Comparison of ENCODE assay signal across 11 mouse cellular contexts in genomic region chr1:121085101-121085727, GRCm38 (mm10).
DNase-seq lines count a peak whose midpoint lies in the region; ATAC-seq lines count a peak whose summit lies in the region.
"Had no signal": no experiment of that assay in that cellular context is flagged by ENCODE, and none has a peak within 500 bp of the region (broad histone marks: within the 10 kb centered on the region; RNA-seq: fewer than 3 reads in every experiment).

No protein-coding gene starts in this region.

- 0 out of 2 replicates have a peak overlapping the region, but pooled peaks have one; percentile 10 for H3K27ac ChIP-seq in forebrain, embryonic 16.5 days (ENCODE audit: low read length)
- no peak overlapping the region for H3K27ac ChIP-seq in midbrain, embryonic 16.5 days (ENCODE audit: low read length)

- no peaks in the 10 kb centered on the region for H3K27me3 ChIP-seq in forebrain, embryonic 16.5 days (replicated peaks; ENCODE audit: control insufficient read depth, insufficient read depth, low read length)
- H3K27me3 ChIP-seq in midbrain, embryonic 16.5 days (ENCODE audit: control insufficient read depth, insufficient read depth, low read depth, low read length): no peaks in the 10 kb centered on the region

- H3K36me3 ChIP-seq in forebrain, embryonic 16.5 days (ENCODE audit: control insufficient read depth, insufficient read depth): no peaks in the 10 kb centered on the region
- no peaks in the 10 kb centered on the region for H3K36me3 ChIP-seq in midbrain, embryonic 16.5 days (ENCODE audit: control insufficient read depth, insufficient read depth, low read length)
- H3K36me3 ChIP-seq: heart, embryonic 12.5 days had no signal

- no peaks in the 10 kb centered on the region for H3K9me3 ChIP-seq in forebrain, embryonic 16.5 days (ENCODE audit: control insufficient read depth, low read length)
- H3K9me3 ChIP-seq in midbrain, embryonic 16.5 days (replicated peaks; ENCODE audit: control insufficient read depth, low read length, poor library complexity, severe bottlenecking): no peaks in the 10 kb centered on the region
- H3K9me3 ChIP-seq: heart, embryonic 12.5 days had no signal

- ATAC-seq in forebrain, embryonic 16.5 days: peak; percentile 77
- 0 out of 2 replicates have a peak, but pooled peaks have one; percentile 15 for ATAC-seq in midbrain, embryonic 16.5 days
- ATAC-seq: intestine, postnatal 0 days had no signal

- no peak overlapping the region for H3K4me2 ChIP-seq in forebrain, embryonic 16.5 days (ENCODE audit: low read length)
- H3K4me2 ChIP-seq in midbrain, embryonic 16.5 days (ENCODE audit: low read length): no peak overlapping the region
- H3K4me2 ChIP-seq: heart, embryonic 12.5 days had no signal

- H3K9ac ChIP-seq in forebrain, embryonic 16.5 days (replicated peaks; ENCODE audit: low read depth, low read length): no peak overlapping the region
- no peak overlapping the region for H3K9ac ChIP-seq in midbrain, embryonic 16.5 days (ENCODE audit: low read depth, low read length)
- H3K9ac ChIP-seq: heart, embryonic 12.5 days had no signal

- no peak overlapping the region for H3K4me3 ChIP-seq in forebrain, embryonic 16.5 days (replicated peaks; ENCODE audit: low read length)
- H3K4me3 ChIP-seq in midbrain, embryonic 16.5 days (ENCODE audit: low read depth, low read length): no peak overlapping the region
- H3K4me3 ChIP-seq: heart, embryonic 12.5 days had no signal

- intact Hi-C loops in left cerebral cortex, postnatal 14 days (cut with DNase I): no loop called here

- peak; percentile 46 to 74 for DNase-seq in left cerebral cortex, postnatal 14 days (ENCODE audit: low spot score in 2 of 2)
- DNase-seq in left cerebral cortex, adult 11 months (ENCODE audit: low spot score): no peak
- DNase-seq in embryo, embryonic 10.5 days (ENCODE audit: low spot score): peak; percentile 44
- DNase-seq in layer of hippocampus, adult 9-11 months: no peak
- no peak for DNase-seq in ovary, postnatal 36 days (ENCODE audit: low spot score)
- DNase-seq: cerebellum, adult 9-11 months; lung, adult 2 months had no signal

- peaks cover 10% of the 10 kb centered on the region for H3K4me1 ChIP-seq in forebrain, embryonic 16.5 days (replicated peaks; ENCODE audit: control insufficient read depth, insufficient read depth, low read length)
- H3K4me1 ChIP-seq in midbrain, embryonic 16.5 days (ENCODE audit: control insufficient read depth, insufficient read depth, low read length): peaks cover 8% of the 10 kb centered on the region

- WGBS in forebrain, embryonic 16.5 days: 11% methylated on average over 2 of the region's 2 CpGs
- WGBS in midbrain, embryonic 16.5 days: 28% methylated on average over 2 of the region's 2 CpGs

Comparison
In these comparisons a context has a peak if more than half of its experiments do, and no peak if none do; other contexts are left out.
1. DNase-seq: peak in left cerebral cortex, postnatal 14 days (2 of 2) and embryo, embryonic 10.5 days (single experiment); none in left cerebral cortex, adult 11 months (single experiment), layer of hippocampus, adult 9-11 months (single experiment) and ovary, postnatal 36 days (single experiment).